Comparison of ENCODE assay signal across 8 mouse cellular contexts in the genomic region with DNA sequence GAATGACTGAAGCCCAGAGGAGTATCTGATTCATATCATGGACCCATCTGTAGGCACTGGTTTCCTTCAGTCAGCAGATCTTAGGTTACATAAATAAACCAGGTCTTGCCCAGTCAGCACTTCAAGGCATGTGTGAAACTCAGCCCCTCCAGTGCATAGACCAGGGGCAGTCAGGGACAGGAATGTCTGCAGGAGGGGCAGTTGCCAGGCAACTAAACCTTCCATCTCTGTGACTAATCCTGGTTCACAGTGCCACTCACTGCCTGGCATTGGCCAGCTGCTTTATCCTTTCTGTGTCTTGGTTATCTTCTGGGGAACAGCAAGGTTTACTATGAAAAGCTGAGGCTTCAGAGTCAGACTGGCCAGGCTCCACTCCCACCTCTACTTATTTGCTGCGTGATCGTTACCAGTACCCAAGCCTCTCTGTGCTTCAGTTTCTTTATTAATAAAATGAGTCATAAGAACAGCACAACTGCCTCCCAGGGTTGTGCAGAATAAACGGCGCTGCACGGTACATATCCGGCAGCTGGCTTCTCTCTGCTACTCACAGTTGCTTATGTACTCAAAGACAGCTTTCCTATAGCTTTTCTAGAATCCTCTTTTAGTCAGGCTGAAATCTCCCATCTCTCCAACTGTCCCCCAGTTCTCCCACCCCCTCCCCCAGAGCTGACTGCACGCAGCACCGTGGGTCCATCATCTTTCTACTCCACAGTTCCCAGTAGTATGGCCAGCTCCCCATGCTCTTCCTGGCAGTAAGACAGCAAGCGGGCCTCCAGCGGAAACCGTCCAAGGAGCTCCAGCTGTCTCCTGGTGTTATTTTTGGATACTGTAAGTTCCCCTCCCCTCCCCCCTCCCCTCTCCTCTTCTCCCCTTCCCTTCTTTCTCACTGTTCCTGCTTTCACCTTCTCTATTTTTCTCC. TPM values are rescaled to one million over a fixed set of nuclear protein-coding genes. Genes with fewer than 3 reads are reported as not detected.
DNase-seq lines count a peak whose midpoint lies in the region; ATAC-seq lines count a peak whose summit lies in the region.

No protein-coding gene starts in this region.

- H3K9me3 ChIP-seq in heart, embryonic 14.5 days (ENCODE audit: control insufficient read depth, low read length): no peaks in the 10 kb centered on the region
- H3K9me3 ChIP-seq in neural tube, embryonic 15.5 days (replicated peaks): no peaks in the 10 kb centered on the region

- H3K4me3 ChIP-seq in heart, embryonic 14.5 days (ENCODE audit: control insufficient read depth in 1 of 2, insufficient read depth in 1 of 2, low read depth in 1 of 2, low read length in 2 of 2): no peak overlapping the region
- H3K4me3 ChIP-seq in neural tube, embryonic 15.5 days (replicated peaks): no peak overlapping the region

- H3K9ac ChIP-seq in heart, embryonic 14.5 days (ENCODE audit: low read length): peak overlapping the region; percentile 38; the same call in 1 of the 2 replicates
- H3K9ac ChIP-seq in neural tube, embryonic 15.5 days (replicated peaks): no peak overlapping the region

- no peaks in the 10 kb centered on the region for H3K36me3 ChIP-seq in heart, embryonic 14.5 days (ENCODE audit: control insufficient read depth, insufficient read depth, low read length)
- H3K36me3 ChIP-seq in neural tube, embryonic 15.5 days: no peaks in the 10 kb centered on the region

- peak; percentile 71 for ATAC-seq in heart, embryonic 14.5 days (ENCODE audit: insufficient number of reproducible peaks, insufficient read depth, low FRiP score, low read depth)
- no peak for ATAC-seq in neural tube, embryonic 15.5 days (ENCODE audit: low FRiP score)

- H3K27me3 ChIP-seq in heart, embryonic 14.5 days (ENCODE audit: control insufficient read depth, insufficient read depth, low read length): no peaks in the 10 kb centered on the region
- H3K27me3 ChIP-seq in neural tube, embryonic 15.5 days (replicated peaks): no peaks in the 10 kb centered on the region; the same call in 1 of the 2 replicates

- DNase-seq in kidney, adult 11 months: peak; percentile 8
- DNase-seq in kidney, adult 18-20 months: no peak
- peak; percentile 26 for DNase-seq in embryo, embryonic 11 days
- DNase-seq in kidney, postnatal 36 days: peak; percentile 22 to 43
- DNase-seq in ovary, postnatal 10 days (ENCODE audit: low spot score): no peak
- no peak for DNase-seq in spleen, adult 12 weeks (ENCODE audit: low spot score)

- 20% methylated on average over 11 of the region's 11 CpGs for WGBS in heart, embryonic 14.5 days
- WGBS in neural tube, embryonic 15.5 days: 71% methylated on average over 11 of the region's 11 CpGs

- H3K4me2 ChIP-seq in heart, embryonic 14.5 days (ENCODE audit: low read length): peak overlapping the region; percentile 44
- H3K4me2 ChIP-seq in neural tube, embryonic 15.5 days: no peak overlapping the region; the same call in 1 of the 2 replicates

- H3K27ac ChIP-seq in heart, embryonic 14.5 days (replicated peaks in 1 of 2; ENCODE audit: control insufficient read depth in 1 of 2, insufficient read depth in 1 of 2, low read depth in 2 of 2, low read length in 2 of 2): peak overlapping the region; percentile 63 to 80
- peak overlapping the region; percentile 23; the same call in 1 of the 2 replicates for H3K27ac ChIP-seq in neural tube, embryonic 15.5 days (replicated peaks)

- peaks cover 23 to 34% of the 10 kb centered on the region in 2 experiments for H3K4me1 ChIP-seq in heart, embryonic 14.5 days (ENCODE audit: control insufficient read depth in 2 of 2, insufficient read depth in 2 of 2, low read length in 2 of 2)
- peaks cover 17% of the 10 kb centered on the region for H3K4me1 ChIP-seq in neural tube, embryonic 15.5 days

RNA-seq across cellular contexts. Expression of a gene that starts 3.2 kb away (rescaled TPM):
- 12.9 and 14.7 TPM in 2 replicates for polyA plus RNA-seq in heart, embryonic 14.5 days (2014; fragmentation: Nextera tagmentation; extraction: Ambion mirVana)
- polyA plus RNA-seq in neural tube, embryonic 15.5 days (2015; fragmentation: Nextera tagmentation; extraction: Ambion mirVana): 12.7 and 16.9 TPM in 2 replicates

RNA-seq across cellular contexts. Expression of a gene that starts 15.3 kb away (rescaled TPM):
- 0.07 and 0.22 TPM in 2 replicates for polyA plus RNA-seq in heart, embryonic 14.5 days (2014; fragmentation: Nextera tagmentation; extraction: Ambion mirVana)
- polyA plus RNA-seq in neural tube, embryonic 15.5 days (2015; fragmentation: Nextera tagmentation; extraction: Ambion mirVana): 0.19 TPM in 1 of 2 replicates, not detected in the other

RNA-seq across cellular contexts. Expression of a gene that starts 22.2 kb away (rescaled TPM):
- polyA plus RNA-seq in heart, embryonic 14.5 days (2014; fragmentation: Nextera tagmentation; extraction: Ambion mirVana): not detected in 2 replicates
- 1.0 TPM in 1 of 2 replicates, not detected in the other for polyA plus RNA-seq in neural tube, embryonic 15.5 days (2015; fragmentation: Nextera tagmentation; extraction: Ambion mirVana)

RNA-seq across cellular contexts. Expression of a gene that starts 31.8 kb away (rescaled TPM):
- not detected in 2 replicates for polyA plus RNA-seq in heart, embryonic 14.5 days (2014; fragmentation: Nextera tagmentation; extraction: Ambion mirVana)
- 0.18 and 0.44 TPM in 2 replicates for polyA plus RNA-seq in neural tube, embryonic 15.5 days (2015; fragmentation: Nextera tagmentation; extraction: Ambion mirVana)

RNA-seq across cellular contexts. Expression of a gene that starts 40.8 kb away (rescaled TPM):
- polyA plus RNA-seq in heart, embryonic 14.5 days (2014; fragmentation: Nextera tagmentation; extraction: Ambion mirVana): 0.15 TPM in 1 of 2 replicates, not detected in the other
- polyA plus RNA-seq in neural tube, embryonic 15.5 days (2015; fragmentation: Nextera tagmentation; extraction: Ambion mirVana): not detected in 2 replicates

Comparison
In these comparisons a context has a peak if more than half of its experiments do, and no peak if none do; other contexts are left out.
1. DNase-seq: peak in kidney, adult 11 months (single experiment), embryo, embryonic 11 days (single experiment) and kidney, postnatal 36 days (2 of 2); none in kidney, adult 18-20 months (single experiment), ovary, postnatal 10 days (single experiment) and spleen, adult 12 weeks (single experiment).